In genomic region chr9:101034448-101035098, GRCm38 (mm10) we compare ENCODE assay signal across 8 mouse cellular contexts. TPM values are rescaled to one million over a fixed set of nuclear protein-coding genes. Genes with fewer than 3 reads are reported as not detected.
DNase-seq lines count a peak whose midpoint lies in the region; ATAC-seq lines count a peak whose summit lies in the region.

Pccb (minus strand) TSS chr9:101034898.

- no peaks in the 10 kb centered on the region for H3K9me3 ChIP-seq in forebrain, embryonic 11.5 days (ENCODE audit: control insufficient read depth, low read length)
- H3K9me3 ChIP-seq in heart, embryonic 16.5 days (replicated peaks; ENCODE audit: control insufficient read depth, low read length) = no peaks in the 10 kb centered on the region
- no peaks in the 10 kb centered on the region for H3K9me3 ChIP-seq in liver, embryonic 15.5 days (replicated peaks)
- H3K9me3 ChIP-seq in neural tube, embryonic 12.5 days = no peaks in the 10 kb centered on the region

- H3K4me2 ChIP-seq in forebrain, embryonic 11.5 days (ENCODE audit: low read depth, low read length, severe bottlenecking) = peak within 1 kb of the TSS; percentile 68
- H3K4me2 ChIP-seq in heart, embryonic 16.5 days (ENCODE audit: low read depth, low read length) = peak within 1 kb of the TSS; percentile 75
- H3K4me2 ChIP-seq in liver, embryonic 15.5 days = peak within 1 kb of the TSS; percentile 93
- peak within 1 kb of the TSS; percentile 62 for H3K4me2 ChIP-seq in neural tube, embryonic 12.5 days (replicated peaks)

- peaks cover 3% of the 10 kb centered on the region; the same call in 1 of the 2 replicates for H3K4me1 ChIP-seq in forebrain, embryonic 11.5 days (replicated peaks; ENCODE audit: control insufficient read depth, insufficient read depth, low read length)
- H3K4me1 ChIP-seq in heart, embryonic 16.5 days (ENCODE audit: control insufficient read depth, insufficient read depth, low read length) = peaks cover 10% of the 10 kb centered on the region
- peaks cover 49% of the 10 kb centered on the region for H3K4me1 ChIP-seq in liver, embryonic 15.5 days (replicated peaks)
- peaks cover 10% of the 10 kb centered on the region for H3K4me1 ChIP-seq in neural tube, embryonic 12.5 days

- peak within 1 kb of the TSS; percentile 73 for H3K9ac ChIP-seq in forebrain, embryonic 11.5 days (ENCODE audit: low read length)
- H3K9ac ChIP-seq in heart, embryonic 16.5 days (ENCODE audit: low read length) = peak within 1 kb of the TSS; percentile 79
- peak within 1 kb of the TSS; percentile 61 for H3K9ac ChIP-seq in liver, embryonic 15.5 days
- peak within 1 kb of the TSS; percentile 61 for H3K9ac ChIP-seq in neural tube, embryonic 12.5 days

- H3K27ac ChIP-seq in forebrain, embryonic 11.5 days (ENCODE audit: low read depth, low read length) = peak within 1 kb of the TSS; percentile 89
- peak within 1 kb of the TSS; percentile 93 for H3K27ac ChIP-seq in heart, embryonic 16.5 days (ENCODE audit: low read length)
- peak within 1 kb of the TSS; percentile 90 for H3K27ac ChIP-seq in liver, embryonic 15.5 days (replicated peaks)
- peak within 1 kb of the TSS; percentile 83 for H3K27ac ChIP-seq in neural tube, embryonic 12.5 days

- ATAC-seq in forebrain, embryonic 11.5 days (replicated peaks; ENCODE audit: low FRiP score) = peak; percentile 100
- ATAC-seq in heart, embryonic 16.5 days (replicated peaks; ENCODE audit: extremely low read depth, insufficient read depth, low FRiP score) = peak; percentile 99
- peak; percentile 98 for ATAC-seq in liver, embryonic 15.5 days (ENCODE audit: insufficient read depth)
- peak; percentile 98 for ATAC-seq in neural tube, embryonic 12.5 days (ENCODE audit: low FRiP score, low read depth)

- peak within 1 kb of the TSS; percentile 61 for H3K4me3 ChIP-seq in forebrain, embryonic 11.5 days (ENCODE audit: low read depth, low read length)
- peak within 1 kb of the TSS; percentile 72 for H3K4me3 ChIP-seq in heart, embryonic 16.5 days (ENCODE audit: low read length)
- peak within 1 kb of the TSS; percentile 80 for H3K4me3 ChIP-seq in liver, embryonic 15.5 days (replicated peaks)
- peak within 1 kb of the TSS; percentile 53 for H3K4me3 ChIP-seq in neural tube, embryonic 12.5 days

- DNase-seq in CD8-positive naive resting alpha-beta T cell, adult 2 months (ENCODE audit: low read depth in 2 of 2, low spot score in 2 of 2) = peak; percentile 91 to 93
- peak; percentile 93 for DNase-seq in c-Kit-positive CD71-negative TER-119-negative erythroid progenitor cells, embryonic 14.5 days (ENCODE audit: low read depth)
- peak; percentile 96 for DNase-seq in forebrain, embryonic 11.5 days (ENCODE audit: low spot score)
- peak; percentile 98 for DNase-seq in kidney, postnatal 36 days
- peak; percentile 88 for DNase-seq in telencephalon, adult 2 months (ENCODE audit: low read depth, low spot score)

- no peaks in the 10 kb centered on the region for H3K27me3 ChIP-seq in forebrain, embryonic 11.5 days (ENCODE audit: control insufficient read depth, insufficient read depth, low read length)
- no peaks in the 10 kb centered on the region for H3K27me3 ChIP-seq in heart, embryonic 16.5 days (ENCODE audit: control insufficient read depth, insufficient read depth, low read length)
- H3K27me3 ChIP-seq in liver, embryonic 15.5 days = no peaks in the 10 kb centered on the region
- no peaks in the 10 kb centered on the region for H3K27me3 ChIP-seq in neural tube, embryonic 12.5 days (replicated peaks)

- H3K36me3 ChIP-seq in forebrain, embryonic 11.5 days (ENCODE audit: control insufficient read depth, insufficient read depth, low read length) = no peaks in the 10 kb centered on the region
- no peaks in the 10 kb centered on the region for H3K36me3 ChIP-seq in heart, embryonic 16.5 days (ENCODE audit: control insufficient read depth, insufficient read depth)
- no peaks in the 10 kb centered on the region for H3K36me3 ChIP-seq in liver, embryonic 15.5 days (replicated peaks)
- H3K36me3 ChIP-seq in neural tube, embryonic 12.5 days = no peaks in the 10 kb centered on the region

- WGBS in forebrain, embryonic 11.5 days = under 1% methylated on average over 61 of the region's 61 CpGs
- under 1% methylated on average over 59 of the region's 61 CpGs for WGBS in heart, embryonic 16.5 days
- under 1% methylated on average over 61 of the region's 61 CpGs for WGBS in liver, embryonic 15.5 days (ENCODE audit: insufficient replicate concordance)
- under 1% methylated on average over 61 of the region's 61 CpGs for WGBS in neural tube, embryonic 12.5 days

RNA-seq across cellular contexts. Expression of gene Pccb, which starts in this region (rescaled TPM):
- polyA plus RNA-seq in forebrain, embryonic 11.5 days (2014; fragmentation: Nextera tagmentation; extraction: Ambion mirVana) = 14.4 and 16.3 TPM in 2 replicates
- polyA plus RNA-seq in heart, embryonic 16.5 days (2015; fragmentation: Nextera tagmentation; extraction: Ambion mirVana) = 24.9 and 25.2 TPM in 2 replicates
- 7.5 and 8.4 TPM in 2 replicates for polyA plus RNA-seq in liver, embryonic 15.5 days (2015; fragmentation: Nextera tagmentation; extraction: Ambion mirVana)
- 17.0 and 17.7 TPM in 2 replicates for polyA plus RNA-seq in neural tube, embryonic 12.5 days (2016; fragmentation: Nextera tagmentation; extraction: Ambion mirVana)

Comparison
In these comparisons a context has a peak if more than half of its experiments do, and no peak if none do; other contexts are left out.
1. Peak in every context shown above with its lines: DNase-seq, ATAC-seq, H3K4me3 ChIP-seq and H3K27ac ChIP-seq.